Mouse (Mus musculus) liver, postnatal 0 days (tissue): ENCODE results near the gene Abcd2. TPM values are rescaled to one million over a fixed set of nuclear protein-coding genes. Genes with fewer than 3 reads are reported as not detected.

Experiments used
- ATAC-seq: fragments of 200-750 bp; cut with Nextera tagmentation; 2 replicates; pipeline ENCODE4 v1.8.0; 2017; ENCODE audit warnings: mild to moderate bottlenecking, moderate library complexity
- DNase-seq: peaks from one replicate; pipeline ENCODE4 v3.0.0-alpha.2; 2016
- H3K27ac ChIP-seq: fragments of 300-500 bp; sonication (generic); 2 replicates; pipeline ENCODE4 v1.5.1; 2014; ENCODE audit warnings: antibody characterized with exemption, moderate library complexity, mild to moderate bottlenecking, low read depth
- H3K27me3 ChIP-seq: fragments of 300-500 bp; sonication (generic); 2 replicates; pipeline ENCODE4 v1.6.1; 2014; ENCODE audit warnings: low read length, control low read depth, mixed read lengths; ENCODE audit not compliant: insufficient read depth
- H3K36me3 ChIP-seq: fragments of 300-500 bp; sonication (generic); replicated peaks from 2 replicates; pipeline ENCODE4 v1.6.1; 2014; ENCODE audit warnings: mild to moderate bottlenecking, control low read depth, low read length, moderate library complexity, mixed read lengths; ENCODE audit not compliant: insufficient read depth
- H3K4me1 ChIP-seq: fragments of 300-500 bp; sonication (generic); 2 replicates; pipeline ENCODE4 v1.6.1; 2014; ENCODE audit warnings: antibody characterized with exemption, mild to moderate bottlenecking, control low read depth; ENCODE audit not compliant: insufficient read depth
- H3K4me2 ChIP-seq: fragments of 300-500 bp; sonication (generic); 2 replicates; pipeline ENCODE4 v1.6.1; 2014; ENCODE audit warnings: low read depth, mild to moderate bottlenecking, low read length, moderate library complexity, mixed read lengths
- H3K4me3 ChIP-seq: fragments of 300-500 bp; sonication (generic); 2 replicates; pipeline ENCODE4 v1.5.1; 2014; ENCODE audit warnings: low read depth, low read length
- H3K9ac ChIP-seq: fragments of 300-500 bp; sonication (generic); replicated peaks from 2 replicates; pipeline ENCODE4 v1.6.1; 2014; ENCODE audit warnings: mild to moderate bottlenecking, moderate library complexity
- H3K9me3 ChIP-seq: fragments of 300-500 bp; sonication (generic); 2 replicates; pipeline ENCODE4 v1.6.1; 2016; ENCODE audit warnings: mild to moderate bottlenecking, control low read depth, low read length, mixed read lengths
- CTCF ChIP-seq: sonication (generic); IDR thresholded peaks from 2 replicates; pipeline ENCODE4 v1.5.1; 2016; ENCODE audit warnings: antibody characterized with exemption, low read depth
- EP300 ChIP-seq: IDR thresholded peaks from 2 replicates; pipeline ENCODE4 v1.6.1; 2016; ENCODE audit warnings: antibody characterized with exemption, low read depth, mild to moderate bottlenecking
- WGBS: fragments of 180-500 bp; shearing (Covaris S2); extraction: QIAGEN DNeasy Blood & Tissue Kit; methylation state at CpG from one replicate; pipeline ENCODE4 v1.1.7; 2014; ENCODE audit not compliant: insufficient replicate concordance; 5-methylcytosine and 5-hydroxymethylcytosine counted together
- polyA plus RNA-seq: library from polyadenylated mRNA; unstranded; fragments of >200 nt; fragmentation: Nextera tagmentation; extraction: Ambion mirVana; gene quantifications from 2 replicates; pipeline ENCODE4 v1.2.1, GENCODE M21; 2015

Abcd2 gene
- polyA plus RNA-seq, 1 experiment from 2014 or later = 55.2 TPM

GRCm38 (mm10) chr15:91200833-91201232, 9.2 kb upstream of the Abcd2 start:
- ATAC-seq (peak; percentile 59), DNase-seq (no peak)
- 56% methylated on average over 1 of the region's 1 CpGs for WGBS
- Histone ChIP-seq H3K9ac (no peak overlapping the region), H3K4me1 (peaks cover 14% of the 10 kb centered on the region), H3K36me3 (no peaks in the 10 kb centered on the region), H3K4me3 (no peak overlapping the region), H3K27ac (peak overlapping the region; percentile 62), H3K9me3 (no peaks in the 10 kb centered on the region), H3K27me3 (no peaks in the 10 kb centered on the region), H3K4me2 (no peak overlapping the region)
- no peak for TF ChIP-seq CTCF
- no peak for TF ChIP-seq EP300

GRCm38 (mm10) chr15:91199256-91199905, 7.8 kb upstream of the Abcd2 start, which contains the start of gene CN725425:
CN725425 (plus strand) TSS chr15:91199494.
- no peak within 1 kb of the TSS for H3K9ac ChIP-seq
- H3K27me3 ChIP-seq = no peaks in the 10 kb centered on the region
- TF ChIP-seq EP300 (no peak), CTCF (no peak)
- H3K27ac ChIP-seq = no peak within 1 kb of the TSS; the same call in 1 of the 2 replicates
- ATAC-seq (no peak), DNase-seq (no peak)
- H3K4me3 ChIP-seq = no peak within 1 kb of the TSS
- 90% methylated on average over 30 of the region's 30 CpGs for WGBS
- H3K9me3 ChIP-seq = no peaks in the 10 kb centered on the region
- H3K36me3 ChIP-seq = no peaks in the 10 kb centered on the region
- no peak within 1 kb of the TSS for H3K4me2 ChIP-seq
- peaks cover 12% of the 10 kb centered on the region for H3K4me1 ChIP-seq

- TF ChIP-seq EP300 (no peak), CTCF (no peak)
- H3K4me2 ChIP-seq = peak overlapping the region; percentile 76
- peaks cover 10% of the 10 kb centered on the region for H3K4me1 ChIP-seq
- H3K27me3 ChIP-seq = no peaks in the 10 kb centered on the region
- peak overlapping the region; percentile 93 for H3K27ac ChIP-seq
- H3K4me3 ChIP-seq = peak overlapping the region; percentile 60
- DNase-seq (no peak), ATAC-seq (peak; percentile 62)
- H3K9me3 ChIP-seq = no peaks in the 10 kb centered on the region
- peak overlapping the region; percentile 67 for H3K9ac ChIP-seq
- WGBS = 10% methylated on average over 7 of the region's 7 CpGs
- peaks cover 5% of the 10 kb centered on the region; the same call in 1 of the 2 replicates for H3K36me3 ChIP-seq
These were observed 612 bp upstream of the Abcd2 start for GRCm38 (mm10) chr15:91192223-91192598.

- H3K9ac ChIP-seq = peak overlapping the region; percentile 67
- peaks cover 5% of the 10 kb centered on the region; the same call in 1 of the 2 replicates for H3K36me3 ChIP-seq
- 44% methylated on average over 17 of the region's 17 CpGs for WGBS
These were observed 936 bp downstream of the Abcd2 start for GRCm38 (mm10) chr15:91190519-91191207.

GRCm38 (mm10) chr15:91190026-91190425, 1.6 kb downstream of the Abcd2 start:
- Histone ChIP-seq H3K4me2 (peak overlapping the region; percentile 76), H3K36me3 (peaks cover 5% of the 10 kb centered on the region; the same call in 1 of the 2 replicates), H3K4me3 (peak overlapping the region; percentile 60), H3K27me3 (no peaks in the 10 kb centered on the region), H3K4me1 (peaks cover 13% of the 10 kb centered on the region), H3K9ac (peak overlapping the region; percentile 67), H3K27ac (peak overlapping the region; percentile 93), H3K9me3 (no peaks in the 10 kb centered on the region)
- WGBS = 37% methylated on average over 4 of the region's 4 CpGs
- ATAC-seq (no peak), DNase-seq (no peak)
- no peak for TF ChIP-seq EP300
- no peak for TF ChIP-seq CTCF

More at GRCm38 (mm10) chr15:91190519-91191207, 936 bp downstream of the Abcd2 start:
- Histone ChIP-seq H3K4me1 (peaks cover 10% of the 10 kb centered on the region), H3K27ac (peak overlapping the region; percentile 93), H3K9me3 (no peaks in the 10 kb centered on the region), H3K4me3 (peak overlapping the region; percentile 60), H3K27me3 (no peaks in the 10 kb centered on the region), H3K4me2 (peak overlapping the region; percentile 76)
- DNase-seq = no peak
- no peak for ATAC-seq
- TF ChIP-seq CTCF = no peak
- TF ChIP-seq EP300 = no peak

GRCm38 (mm10) chr15:91186358-91186757, 5.2 kb downstream of the Abcd2 start:
- Histone ChIP-seq H3K9me3 (no peaks in the 10 kb centered on the region), H3K4me3 (no peak overlapping the region), H3K27me3 (no peaks in the 10 kb centered on the region), H3K36me3 (peaks cover 19% of the 10 kb centered on the region), H3K4me1 (peaks cover 9% of the 10 kb centered on the region), H3K27ac (no peak overlapping the region), H3K4me2 (no peak overlapping the region), H3K9ac (no peak overlapping the region)
- no peak for DNase-seq
- ATAC-seq = no peak
- 83% methylated on average over 6 of the region's 6 CpGs for WGBS
- TF ChIP-seq EP300 = no peak
